Mouse (Mus musculus) hindbrain, postnatal 0 days (tissue): Measurements from ENCODE around the gene Nudt9. TPM values are rescaled to one million over a fixed set of nuclear protein-coding genes. Genes with fewer than 3 reads are reported as not detected.

Experiments used
- ATAC-seq: fragments of 200-750 bp; cut with Nextera tagmentation; 2 replicates; pipeline ENCODE4 v1.8.0; 2017; ENCODE audit warnings: mild to moderate bottlenecking, moderate TSS enrichment, moderate library complexity
- DNase-seq: peaks from one replicate; pipeline ENCODE4 v3.0.0-alpha.2; 2015; ENCODE audit warnings: low spot score
- H3K27ac ChIP-seq: fragments of 300-500 bp; sonication (generic); 2 replicates; pipeline ENCODE4 v1.5.1; 2014; ENCODE audit warnings: mild to moderate bottlenecking
- H3K27me3 ChIP-seq: fragments of 300-500 bp; sonication (generic); 2 replicates; pipeline ENCODE4 v1.6.1; 2014; ENCODE audit warnings: low read length, mixed read lengths; ENCODE audit not compliant: insufficient read depth
- H3K36me3 ChIP-seq: fragments of 300-500 bp; sonication (generic); 2 replicates; pipeline ENCODE4 v1.6.1; 2014; ENCODE audit warnings: low read length, mixed read lengths; ENCODE audit not compliant: insufficient read depth
- H3K4me1 ChIP-seq: fragments of 300-500 bp; sonication (generic); 2 replicates; pipeline ENCODE4 v1.6.1; 2014; ENCODE audit warnings: antibody characterized with exemption, low read length, mixed read lengths; ENCODE audit not compliant: insufficient read depth
- H3K4me2 ChIP-seq: fragments of 300-500 bp; sonication (generic); 2 replicates; pipeline ENCODE4 v1.6.1; 2014; ENCODE audit warnings: low read depth, mild to moderate bottlenecking, low read length, moderate library complexity, mixed read lengths
- H3K4me3 ChIP-seq: fragments of 300-500 bp; sonication (generic); 2 replicates; pipeline ENCODE4 v1.5.1; 2014; ENCODE audit warnings: low read length
- H3K9ac ChIP-seq: fragments of 300-500 bp; sonication (generic); replicated peaks from 2 replicates; pipeline ENCODE4 v1.6.1; 2014; ENCODE audit warnings: mild to moderate bottlenecking, low read length, moderate library complexity, mixed read lengths
- H3K9me3 ChIP-seq: fragments of 300-500 bp; sonication (generic); 2 replicates; pipeline ENCODE4 v1.6.1; 2016; ENCODE audit warnings: low read length, mixed read lengths
- CTCF ChIP-seq: IDR thresholded peaks from 2 replicates; pipeline ENCODE4 v1.5.1; 2016; ENCODE audit warnings: antibody characterized with exemption, control low read depth, low read depth
- WGBS: fragments of 180-500 bp; shearing (Covaris S2); extraction: QIAGEN DNeasy Blood & Tissue Kit; methylation state at CpG from one replicate; pipeline ENCODE4 v1.1.7; 2014; 5-methylcytosine and 5-hydroxymethylcytosine counted together
- polyA plus RNA-seq: library from polyadenylated mRNA; unstranded; fragments of >200 nt; fragmentation: Nextera tagmentation; extraction: Ambion mirVana; gene quantifications from 2 replicates; pipeline ENCODE4 v1.2.1, GENCODE M21; 2015
- total RNA-seq: library from RNA; depleted of rRNA; stranded (reverse); fragments of >200 nt; gene quantifications from 2 replicates; pipeline ENCODE4 v1.2.3, GENCODE M21; 2014; rRNA removed

Gene Nudt9
- total RNA-seq (54.9 and 59.1 TPM in 2 replicates), polyA plus RNA-seq (72.6 and 80.2 TPM in 2 replicates)

DNA sequence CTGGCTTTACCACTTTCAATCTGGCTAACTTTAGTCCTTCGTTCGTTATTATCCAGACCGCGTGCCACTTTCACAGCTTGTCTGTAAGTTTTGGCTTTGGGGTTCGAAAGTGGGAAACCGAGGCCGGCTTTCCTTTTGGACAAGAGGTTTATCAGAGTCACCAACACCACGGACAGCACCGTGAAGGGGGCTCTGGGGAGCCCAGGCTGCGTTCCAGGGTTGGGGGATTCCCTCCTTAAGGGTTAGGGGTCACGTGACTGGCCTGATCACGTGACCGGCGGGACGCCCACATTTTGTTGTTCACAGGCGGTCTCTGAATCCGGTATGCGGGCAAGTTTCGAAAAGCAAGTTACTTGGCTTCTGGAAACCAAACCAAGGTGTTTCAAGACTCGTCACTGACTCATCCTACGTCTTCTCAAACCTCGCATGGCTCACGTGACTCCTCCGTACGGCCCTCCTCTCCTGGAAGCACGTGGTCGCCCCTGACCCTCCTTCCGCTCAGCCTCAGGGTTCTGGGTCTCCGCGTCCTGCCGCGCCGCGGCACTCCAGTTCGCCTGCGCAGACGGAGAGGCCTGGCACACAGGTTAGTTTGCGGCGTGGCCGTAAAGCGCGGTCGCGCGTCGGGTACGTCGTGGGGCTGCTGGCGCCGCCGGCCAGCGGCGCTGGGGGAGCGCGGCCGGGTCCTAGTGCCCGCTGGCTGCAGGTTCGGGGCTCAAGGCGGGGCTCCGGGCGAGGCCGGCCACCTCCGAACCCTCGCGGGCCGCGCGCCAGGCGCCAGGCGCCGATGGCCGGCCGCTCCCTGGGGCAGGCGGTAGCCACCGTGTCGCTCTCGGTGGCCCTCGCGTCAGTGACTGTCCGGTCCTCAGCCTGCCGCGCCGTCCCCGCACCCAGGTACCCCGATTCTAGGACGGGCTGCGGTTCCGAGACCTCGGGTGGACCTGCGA, at the start of gene Nudt9:
Gene Nudt9, plus strand, starts transcription at position 51 of the 944 bp plus-strand sequence.
- peak; percentile 99 for DNase-seq
- Histone ChIP-seq H3K9ac (peak within 1 kb of the TSS; percentile 81), H3K4me3 (peak within 1 kb of the TSS; percentile 90)

GRCm38 (mm10) chr5:103998739-103999138, 47.4 kb upstream of the Nudt9 start:
- H3K36me3 ChIP-seq, result no peaks in the 10 kb centered on the region
- no peak overlapping the region for H3K27ac ChIP-seq
- H3K4me2 ChIP-seq, result no peak overlapping the region
- WGBS, result 74% methylated on average over 5 of the region's 5 CpGs
- no peak overlapping the region for H3K9ac ChIP-seq
- no peaks in the 10 kb centered on the region for H3K4me1 ChIP-seq
- H3K9me3 ChIP-seq, result no peaks in the 10 kb centered on the region
- no peak overlapping the region for H3K4me3 ChIP-seq
- H3K27me3 ChIP-seq, result no peaks in the 10 kb centered on the region
- no peak for TF ChIP-seq CTCF
- no peak for ATAC-seq
- no peak for DNase-seq

More for the DNA sequence above, at the start of gene Nudt9:
- H3K4me1 ChIP-seq, result 0 out of 2 replicates have a peak, but pooled peaks cover 5% of the 10 kb centered on the region
- peak within 1 kb of the TSS; percentile 84 for H3K27ac ChIP-seq
- H3K36me3 ChIP-seq, result peaks cover 2% of the 10 kb centered on the region; the same call in 1 of the 2 replicates
- peak; percentile 99 for ATAC-seq
- H3K9me3 ChIP-seq, result no peaks in the 10 kb centered on the region
- H3K4me2 ChIP-seq, result peak within 1 kb of the TSS; percentile 76
- TF ChIP-seq CTCF, result peak; percentile 14; the same call in 1 of the 2 replicates
- H3K27me3 ChIP-seq, result no peaks in the 10 kb centered on the region
- WGBS, result 6% methylated on average over 81 of the region's 90 CpGs

GRCm38 (mm10) chr5:103999738-104000137, 46.4 kb upstream of the Nudt9 start:
- Histone ChIP-seq H3K4me2 (no peak overlapping the region), H3K36me3 (no peaks in the 10 kb centered on the region), H3K4me1 (no peaks in the 10 kb centered on the region), H3K9me3 (no peaks in the 10 kb centered on the region), H3K27ac (no peak overlapping the region), H3K4me3 (no peak overlapping the region), H3K9ac (no peak overlapping the region), H3K27me3 (no peaks in the 10 kb centered on the region)
- peak; percentile 85 for TF ChIP-seq CTCF
- DNase-seq, result peak; percentile 86
- no peak for ATAC-seq
- WGBS, result 9% methylated on average over 5 of the region's 5 CpGs

GRCm38 (mm10) chr5:104002549-104003255, 43.4 kb upstream of the Nudt9 start:
- no peaks in the 10 kb centered on the region for H3K27me3 ChIP-seq
- H3K4me2 ChIP-seq, result peak overlapping the region; percentile 14
- H3K4me1 ChIP-seq, result no peaks in the 10 kb centered on the region
- no peak overlapping the region for H3K4me3 ChIP-seq
- H3K36me3 ChIP-seq, result no peaks in the 10 kb centered on the region
- no peak for TF ChIP-seq CTCF
- H3K9me3 ChIP-seq, result no peaks in the 10 kb centered on the region
- DNase-seq (no peak), ATAC-seq (no peak)
- H3K27ac ChIP-seq, result no peak overlapping the region
- H3K9ac ChIP-seq, result no peak overlapping the region
- WGBS, result 30% methylated on average over 18 of the region's 18 CpGs

DNA sequence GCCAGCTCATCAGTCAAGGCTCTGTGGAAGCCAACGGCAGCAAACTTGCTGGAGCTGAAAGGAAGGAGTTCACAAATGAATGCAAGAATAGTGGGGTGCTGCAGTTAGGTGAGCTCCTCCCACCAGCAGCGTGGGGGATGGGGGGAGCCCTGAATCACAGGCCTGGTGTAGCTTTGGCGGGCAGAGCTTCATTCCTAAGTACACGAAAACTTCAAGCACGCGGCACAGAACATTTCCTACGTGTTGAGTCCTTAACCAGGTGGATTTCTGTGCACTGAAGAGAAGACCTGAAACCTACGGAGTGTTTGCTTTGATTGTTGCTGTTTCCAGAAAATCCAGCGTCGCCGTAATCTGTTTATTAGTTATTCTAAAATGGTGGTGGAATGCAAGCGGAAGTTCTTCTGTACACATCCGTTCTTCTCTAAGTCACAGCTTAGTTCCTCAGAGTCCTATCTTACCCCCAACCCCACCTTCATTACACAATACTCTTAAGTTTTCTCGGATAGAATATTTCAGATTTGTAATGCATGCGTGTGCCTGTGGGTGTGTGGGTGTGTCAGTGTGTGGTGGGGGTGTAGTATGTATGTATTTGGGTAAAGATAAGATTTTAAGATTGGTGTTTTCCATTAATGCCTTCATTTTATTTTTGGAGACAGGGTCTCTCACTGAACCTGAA, 42.7 kb upstream of the Nudt9 start:
- Histone ChIP-seq H3K4me2 (peak overlapping the region; percentile 14; the same call in 1 of the 2 replicates), H3K9ac (no peak overlapping the region), H3K36me3 (no peaks in the 10 kb centered on the region), H3K4me3 (no peak overlapping the region), H3K27ac (no peak overlapping the region), H3K9me3 (no peaks in the 10 kb centered on the region), H3K4me1 (no peaks in the 10 kb centered on the region), H3K27me3 (no peaks in the 10 kb centered on the region)
- 60% methylated on average over 15 of the region's 15 CpGs for WGBS
- DNase-seq, result no peak
- TF ChIP-seq CTCF, result no peak
- ATAC-seq, result no peak

GRCm38 (mm10) chr5:104003955-104004354, 42.2 kb upstream of the Nudt9 start:
- H3K27me3 ChIP-seq, result no peaks in the 10 kb centered on the region
- 95% methylated on average over 2 of the region's 2 CpGs for WGBS
- DNase-seq, result no peak

More at GRCm38 (mm10) chr5:104003955-104004354, 42.2 kb upstream of the Nudt9 start:
- Histone ChIP-seq H3K4me3 (no peak overlapping the region), H3K4me2 (no peak overlapping the region), H3K9me3 (no peaks in the 10 kb centered on the region), H3K9ac (no peak overlapping the region), H3K4me1 (no peaks in the 10 kb centered on the region), H3K36me3 (no peaks in the 10 kb centered on the region), H3K27ac (no peak overlapping the region)
- ATAC-seq, result no peak
- no peak for TF ChIP-seq CTCF
